Mouse (Mus musculus): ENCODE measurements around the gene Gpa33.

GRCm38 (mm10) chr1:166149441-166149840 is 19.4 kb downstream of the Gpa33 start:
- TF ChIP-seq CTCF (IDR thresholded peaks at IDR 0.05; ENCODE audit: borderline replicate concordance, control insufficient read depth, extremely low read depth, insufficient read depth, low read length, poor library complexity) (no peak), POLR2A (IDR thresholded peaks at IDR 0.05; ENCODE audit: control insufficient read depth, extremely low read depth, insufficient read depth, low read length, poor library complexity) (no peak)
